Mouse (Mus musculus) neural tube, embryonic 13.5 days (tissue): ENCODE results near the gene Man1b1. TPM values are rescaled to one million over a fixed set of nuclear protein-coding genes. Genes with fewer than 3 reads are reported as not detected.
A peak's percentile ranks its signal among the peaks of the same experiment; 100 is the strongest.

ENCODE experiments used
- ATAC-seq: fragments of 200-750 bp; cut with Nextera tagmentation; 2 replicates; pipeline ENCODE4 v1.8.0; 2017; ENCODE audit warnings: low read depth, mild to moderate bottlenecking, moderate TSS enrichment, moderate library complexity
- H3K27ac ChIP-seq: fragments of 300-500 bp; sonication (generic); replicated peaks from 2 replicates; pipeline ENCODE4 v1.5.1; 2015; ENCODE audit warnings: moderate library complexity, mild to moderate bottlenecking, inconsistent platforms
- H3K27me3 ChIP-seq: fragments of 300-500 bp; sonication (generic); 2 replicates; pipeline ENCODE4 v1.6.1; 2015; ENCODE audit warnings: mild to moderate bottlenecking, inconsistent platforms
- H3K36me3 ChIP-seq: fragments of 300-500 bp; sonication (generic); 2 replicates; pipeline ENCODE4 v1.6.1; 2015; ENCODE audit warnings: mild to moderate bottlenecking, inconsistent platforms
- H3K4me1 ChIP-seq: fragments of 300-500 bp; sonication (generic); replicated peaks from 2 replicates; pipeline ENCODE4 v1.6.1; 2015; ENCODE audit warnings: inconsistent platforms
- H3K4me2 ChIP-seq: fragments of 300-500 bp; sonication (generic); 2 replicates; pipeline ENCODE4 v1.6.1; 2015; ENCODE audit warnings: inconsistent platforms, mild to moderate bottlenecking, moderate library complexity
- H3K4me3 ChIP-seq: fragments of 300-500 bp; sonication (generic); 2 replicates; pipeline ENCODE4 v1.5.1; 2015; ENCODE audit warnings: mild to moderate bottlenecking, inconsistent platforms
- H3K9ac ChIP-seq: fragments of 300-500 bp; sonication (generic); 2 replicates; pipeline ENCODE4 v1.6.1; 2015; ENCODE audit warnings: moderate library complexity, mild to moderate bottlenecking, inconsistent platforms
- H3K9me3 ChIP-seq: fragments of 300-500 bp; sonication (generic); 2 replicates; pipeline ENCODE4 v1.6.1; 2016; ENCODE audit warnings: inconsistent platforms
- WGBS: fragments of 180-500 bp; shearing (Covaris S2); methylation state at CpG from one replicate; pipeline ENCODE4 v1.1.7; 2015; 5-methylcytosine and 5-hydroxymethylcytosine counted together
- polyA plus RNA-seq: library from polyadenylated mRNA; unstranded; fragments of >200 nt; fragmentation: Nextera tagmentation; extraction: Ambion mirVana; gene quantifications from 2 replicates; pipeline ENCODE4 v1.2.1, GENCODE M21; 2015

Gene Man1b1
- polyA plus RNA-seq, 1 experiment from 2014 or later: 55.4 TPM

DNA sequence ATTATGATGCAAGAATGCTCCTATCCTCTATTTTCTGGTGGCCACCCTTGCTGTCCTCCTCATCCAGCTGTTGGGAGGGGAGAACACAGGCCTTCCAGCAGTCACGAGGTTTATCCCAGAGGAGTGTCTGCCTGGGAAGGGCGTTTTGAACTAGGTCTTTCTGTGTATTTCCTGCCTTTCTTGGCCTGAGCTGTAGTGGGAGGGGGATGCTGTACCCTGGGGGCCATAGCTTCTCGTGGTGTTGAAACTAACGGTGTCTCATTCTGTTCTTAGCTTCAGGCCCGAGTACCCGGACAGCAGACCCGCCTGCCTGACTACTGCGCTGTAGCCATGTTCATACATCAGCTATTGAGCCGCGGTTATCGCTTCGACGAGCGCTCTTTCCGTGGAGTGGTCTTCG is 68.2 kb downstream of the Man1b1 start:
- WGBS: 20% methylated on average over 16 of the region's 16 CpGs

DNA sequence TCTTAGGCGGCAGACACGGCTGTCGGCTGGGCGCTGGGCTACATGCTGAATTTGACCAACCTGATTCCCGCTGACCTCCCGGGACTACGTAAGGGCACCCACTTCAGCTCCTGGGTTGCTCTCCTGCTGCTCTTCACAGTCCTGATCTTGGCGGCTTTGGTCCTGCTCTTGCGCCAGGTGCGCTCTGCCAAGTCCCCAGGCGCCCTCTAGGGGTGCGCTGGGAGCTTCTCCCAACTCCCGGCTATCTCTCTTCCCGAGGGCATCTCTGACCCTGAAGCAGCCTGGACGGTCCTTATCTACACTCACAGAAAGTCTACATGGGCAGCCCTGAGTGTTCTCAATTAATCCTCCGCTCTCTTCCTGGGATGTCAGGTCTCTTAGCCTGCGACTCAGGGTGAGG is 68.6 kb downstream of the Man1b1 start:
- no peak overlapping the region for H3K27ac ChIP-seq
- H3K36me3 ChIP-seq: no peaks in the 10 kb centered on the region
- H3K27me3 ChIP-seq: peaks cover 57% of the 10 kb centered on the region
- peaks cover 43% of the 10 kb centered on the region for H3K4me1 ChIP-seq
- H3K4me3 ChIP-seq: peak overlapping the region; percentile 27
- H3K9me3 ChIP-seq: no peaks in the 10 kb centered on the region
- no peak for ATAC-seq
- 3% methylated on average over 17 of the region's 17 CpGs for WGBS
- H3K9ac ChIP-seq: peak overlapping the region; percentile 60
- H3K4me2 ChIP-seq: peak overlapping the region; percentile 48

More for the DNA sequence above, 68.2 kb downstream of the Man1b1 start:
- H3K4me3 ChIP-seq: peak overlapping the region; percentile 27
- peaks cover 62% of the 10 kb centered on the region for H3K27me3 ChIP-seq
- peak overlapping the region; percentile 48 for H3K4me2 ChIP-seq
- no peaks in the 10 kb centered on the region for H3K9me3 ChIP-seq
- H3K4me1 ChIP-seq: peaks cover 43% of the 10 kb centered on the region
- ATAC-seq: no peak
- H3K36me3 ChIP-seq: no peaks in the 10 kb centered on the region
- peak overlapping the region; percentile 60 for H3K9ac ChIP-seq
- H3K27ac ChIP-seq: no peak overlapping the region

Other genes starting within 250 kb of the Man1b1 start
- gene Noxa1, start 237.2 kb upstream of the Man1b1 start, polyA plus RNA-seq: not detected in 2 replicates
- gene Nrarp, start 151.6 kb upstream of the Man1b1 start, polyA plus RNA-seq: 25.5 and 27.9 TPM in 2 replicates
- gene Tor4a, start 135.5 kb upstream of the Man1b1 start, polyA plus RNA-seq: 1.2 and 1.4 TPM in 2 replicates
- gene Nelfb, start 120.8 kb upstream of the Man1b1 start, polyA plus RNA-seq: 95.1 and 99.9 TPM in 2 replicates
- 0.15 TPM in 1 of 2 replicates, not detected in the other for gene Stpg3, start 117.7 kb upstream of the Man1b1 start, polyA plus RNA-seq
- gene Fam166a, start 113.6 kb upstream of the Man1b1 start, polyA plus RNA-seq: 0.89 TPM in 1 of 2 replicates, not detected in the other
- gene Tubb4b, start 107.6 kb upstream of the Man1b1 start, polyA plus RNA-seq: 361 and 388 TPM in 2 replicates
- not detected in 2 replicates for gene Slc34a3, start 98.0 kb upstream of the Man1b1 start, polyA plus RNA-seq
- gene Rnf224, start 95.6 kb upstream of the Man1b1 start, polyA plus RNA-seq: not detected in 2 replicates
- 83.0 and 91.6 TPM in 2 replicates for gene Rnf208, start 90.1 kb upstream of the Man1b1 start, polyA plus RNA-seq
- 0.22 TPM in 1 of 2 replicates, not detected in the other for gene Cysrt1, start 89.9 kb upstream of the Man1b1 start, polyA plus RNA-seq
- gene AL732309.1, start 85.5 kb upstream of the Man1b1 start, polyA plus RNA-seq: 5.3 and 5.4 TPM in 2 replicates
- 18.8 and 21.5 TPM in 2 replicates for gene Tmem203, start 76.9 kb upstream of the Man1b1 start, polyA plus RNA-seq
- gene Tprn, start 69.7 kb upstream of the Man1b1 start, polyA plus RNA-seq: 13.3 and 14.6 TPM in 2 replicates
- 187 and 206 TPM in 2 replicates for gene Ssna1, start 59.9 kb upstream of the Man1b1 start, polyA plus RNA-seq
- 128 and 131 TPM in 2 replicates for gene Anapc2, start 59.9 kb upstream of the Man1b1 start, polyA plus RNA-seq
- gene Tmem210, start 44.2 kb upstream of the Man1b1 start, polyA plus RNA-seq: not detected in 2 replicates
- gene Lrrc26, start 42.4 kb upstream of the Man1b1 start, polyA plus RNA-seq: not detected in 2 replicates
- gene Grin1, start 13.2 kb upstream of the Man1b1 start, polyA plus RNA-seq: 27.1 and 30.2 TPM in 2 replicates
- gene Dpp7, start 24.0 kb downstream of the Man1b1 start, polyA plus RNA-seq: 26.4 and 27.5 TPM in 2 replicates
- gene Uap1l1, start 33.3 kb downstream of the Man1b1 start, polyA plus RNA-seq: 6.0 and 8.5 TPM in 2 replicates
- 9.9 and 11.3 TPM in 2 replicates for gene Sapcd2, start 40.0 kb downstream of the Man1b1 start, polyA plus RNA-seq
- gene Entpd2, start 63.5 kb downstream of the Man1b1 start, polyA plus RNA-seq: 11.0 and 14.8 TPM in 2 replicates
- gene Npdc1, start 67.0 kb downstream of the Man1b1 start, polyA plus RNA-seq: 359 and 403 TPM in 2 replicates
- 0.18 TPM in 1 of 2 replicates, not detected in the other for gene Fut7, start 90.9 kb downstream of the Man1b1 start, polyA plus RNA-seq
- 9.8 and 10.2 TPM in 2 replicates for gene Abca2, start 96.4 kb downstream of the Man1b1 start, polyA plus RNA-seq
- 2.8 and 3.2 TPM in 2 replicates for gene Clic3, start 124.5 kb downstream of the Man1b1 start, polyA plus RNA-seq
- 85.1 and 97.1 TPM in 2 replicates for gene Paxx, start 128.8 kb downstream of the Man1b1 start, polyA plus RNA-seq
- gene Ptgds, start 137.7 kb downstream of the Man1b1 start, polyA plus RNA-seq: 19.7 and 19.9 TPM in 2 replicates
- gene Lcn12, start 161.6 kb downstream of the Man1b1 start, polyA plus RNA-seq: not detected in 2 replicates
- 124 and 129 TPM in 2 replicates for gene Fbxw5, start 168.4 kb downstream of the Man1b1 start, polyA plus RNA-seq
- 5.7 and 8.0 TPM in 2 replicates for gene C8g, start 169.4 kb downstream of the Man1b1 start, polyA plus RNA-seq
- gene Traf2, start 214.6 kb downstream of the Man1b1 start, polyA plus RNA-seq: 19.2 and 20.8 TPM in 2 replicates
- gene Edf1, start 225.5 kb downstream of the Man1b1 start, polyA plus RNA-seq: 426 and 453 TPM in 2 replicates
- 2.5 and 3.4 TPM in 2 replicates for gene Mamdc4, start 242.5 kb downstream of the Man1b1 start, polyA plus RNA-seq
- gene Phpt1, start 242.9 kb downstream of the Man1b1 start, polyA plus RNA-seq: 180 and 188 TPM in 2 replicates
- 7.1 and 8.4 TPM in 2 replicates for gene Ajm1, start 249.4 kb downstream of the Man1b1 start, polyA plus RNA-seq